Mouse (Mus musculus): Measurements from ENCODE around the gene Olfr1015. TPM values are rescaled to one million over a fixed set of nuclear protein-coding genes. Genes with fewer than 3 reads are reported as not detected.

Gene Olfr1015
- polyA plus RNA-seq, 1 experiment = not detected

GRCm38 (mm10) chr2:85804501-85804900 lies 22.7 kb downstream of the Olfr1015 start:
- DNase-seq = no peak
- no peaks in the 10 kb centered on the region for H3K27me3 ChIP-seq (replicated peaks; ENCODE audit: control insufficient read depth, insufficient read depth, low read length)
- no peak overlapping the region for H3K4me3 ChIP-seq (ENCODE audit: insufficient read depth, low read depth, low read length)
- no peak overlapping the region for H3K27ac ChIP-seq (ENCODE audit: insufficient read depth, low read depth, low read length)
- no peaks in the 10 kb centered on the region for H3K4me1 ChIP-seq (ENCODE audit: control insufficient read depth, insufficient read depth, low read length)
- TF ChIP-seq CTCF (conservative IDR thresholded peaks at IDR 0.05; ENCODE audit: insufficient read depth, insufficient read length, low read depth, low read length) (no peak), POLR2A (IDR thresholded peaks at IDR 0.05; ENCODE audit: low read depth, low read length) (no peak)
- no peaks in the 10 kb centered on the region for H3K36me3 ChIP-seq (ENCODE audit: control insufficient read depth, insufficient read depth, low read length)
- 86% methylated on average over 4 of the region's 4 CpGs for WGBS

GRCm38 (mm10) chr2:85818179-85818578 lies 36.4 kb downstream of the Olfr1015 start, which contains the start of gene Olfr1018:
TSS of gene Olfr1018 (plus strand) at chr2:85818479.
- H3K4me1 ChIP-seq (ENCODE audit: control insufficient read depth, insufficient read depth, low read length) = no peaks in the 10 kb centered on the region
- no peak for TF ChIP-seq POLR2A (IDR thresholded peaks at IDR 0.05; ENCODE audit: low read depth, low read length)
- TF ChIP-seq CTCF (conservative IDR thresholded peaks at IDR 0.05; ENCODE audit: insufficient read depth, insufficient read length, low read depth, low read length) = no peak
- H3K36me3 ChIP-seq (ENCODE audit: control insufficient read depth, insufficient read depth, low read length) = no peaks in the 10 kb centered on the region
- DNase-seq = no peak
- H3K27me3 ChIP-seq (replicated peaks; ENCODE audit: control insufficient read depth, insufficient read depth, low read length) = no peaks in the 10 kb centered on the region
- H3K4me3 ChIP-seq (ENCODE audit: insufficient read depth, low read depth, low read length) = no peak within 1 kb of the TSS
- no peak within 1 kb of the TSS for H3K27ac ChIP-seq (ENCODE audit: insufficient read depth, low read depth, low read length)

Other genes with a start within 250 kb of the Olfr1015 start
- not detected in 2 replicates for gene Olfr996, start 202.8 kb upstream of the Olfr1015 start, polyA plus RNA-seq (2012; rRNA removed)
- gene Olfr998, start 193.1 kb upstream of the Olfr1015 start, polyA plus RNA-seq (2012; rRNA removed) = not detected in 2 replicates
- not detected in 2 replicates for gene Olfr1000, start 170.1 kb upstream of the Olfr1015 start, polyA plus RNA-seq (2012; rRNA removed)
- not detected in 2 replicates for gene Olfr1002, start 131.3 kb upstream of the Olfr1015 start, polyA plus RNA-seq (2012; rRNA removed)
- gene Olfr154, start 117.6 kb upstream of the Olfr1015 start, polyA plus RNA-seq (2012; rRNA removed) = not detected in 2 replicates
- gene Olfr1006, start 103.2 kb upstream of the Olfr1015 start, polyA plus RNA-seq (2012; rRNA removed) = not detected in 2 replicates
- gene Olfr1008, start 92.6 kb upstream of the Olfr1015 start, polyA plus RNA-seq (2012; rRNA removed) = not detected in 2 replicates
- not detected in 2 replicates for gene Olfr1009, start 66.6 kb upstream of the Olfr1015 start, polyA plus RNA-seq (2012; rRNA removed)
- not detected in 2 replicates for gene Olfr1012, start 19.3 kb upstream of the Olfr1015 start, polyA plus RNA-seq (2012; rRNA removed)
- gene Olfr1013, start 14.9 kb upstream of the Olfr1015 start, polyA plus RNA-seq (2012; rRNA removed) = not detected in 2 replicates
- not detected in 2 replicates for gene Olfr1014, start 9.3 kb upstream of the Olfr1015 start, polyA plus RNA-seq (2012; rRNA removed)
- gene Olfr1016, start 20.5 kb downstream of the Olfr1015 start, polyA plus RNA-seq (2012; rRNA removed) = not detected in 2 replicates
- not detected in 2 replicates for gene Olfr1018, start 36.5 kb downstream of the Olfr1015 start, polyA plus RNA-seq (2012; rRNA removed)
- not detected in 2 replicates for gene Olfr1019, start 63.5 kb downstream of the Olfr1015 start, polyA plus RNA-seq (2012; rRNA removed)
- not detected in 2 replicates for gene Olfr1020, start 65.0 kb downstream of the Olfr1015 start, polyA plus RNA-seq (2012; rRNA removed)
- not detected in 2 replicates for gene Olfr1022, start 86.6 kb downstream of the Olfr1015 start, polyA plus RNA-seq (2012; rRNA removed)
- gene Olfr1023, start 103.6 kb downstream of the Olfr1015 start, polyA plus RNA-seq (2012; rRNA removed) = not detected in 2 replicates
- gene Olfr1024, start 123.0 kb downstream of the Olfr1015 start, polyA plus RNA-seq (2012; rRNA removed) = not detected in 2 replicates
- gene Olfr1025-ps1, start 133.2 kb downstream of the Olfr1015 start, polyA plus RNA-seq (2012; rRNA removed) = not detected in 2 replicates
- not detected in 2 replicates for gene Olfr1026, start 139.5 kb downstream of the Olfr1015 start, polyA plus RNA-seq (2012; rRNA removed)
- gene Olfr1028, start 168.4 kb downstream of the Olfr1015 start, polyA plus RNA-seq (2012; rRNA removed) = not detected in 2 replicates
- gene Olfr1029, start 191.9 kb downstream of the Olfr1015 start, polyA plus RNA-seq (2012; rRNA removed) = 0.13 TPM in 1 of 2 replicates, not detected in the other
- not detected in 2 replicates for gene Olfr1030, start 197.3 kb downstream of the Olfr1015 start, polyA plus RNA-seq (2012; rRNA removed)
- not detected in 2 replicates for gene Olfr1031, start 208.3 kb downstream of the Olfr1015 start, polyA plus RNA-seq (2012; rRNA removed)
- not detected in 2 replicates for gene Olfr1032, start 223.5 kb downstream of the Olfr1015 start, polyA plus RNA-seq (2012; rRNA removed)
- 0.42 and 0.59 TPM in 2 replicates for gene Olfr1033, start 238.6 kb downstream of the Olfr1015 start, polyA plus RNA-seq (2012; rRNA removed)